Mouse (Mus musculus) kidney, embryonic 15.5 days (tissue): ENCODE results near the gene Ecsit. TPM values are rescaled to one million over a fixed set of nuclear protein-coding genes. Genes with fewer than 3 reads are reported as not detected.
"Not testable (repeated sequence)": the region's sequence is repeated elsewhere in the genome, so short reads cannot be mapped to it uniquely, and the experiment has no call there.

Experiments
- ATAC-seq: fragments of 200-750 bp; cut with Nextera tagmentation; replicated peaks from 2 replicates; pipeline ENCODE4 v1.8.0; 2017; ENCODE audit warnings: moderate TSS enrichment; ENCODE audit not compliant: low FRiP score
- H3K27ac ChIP-seq: fragments of 300-500 bp; sonication (generic); 2 replicates; pipeline ENCODE4 v1.5.1; 2015; ENCODE audit warnings: mild to moderate bottlenecking, inconsistent platforms
- H3K27me3 ChIP-seq: fragments of 300-500 bp; sonication (generic); 2 replicates; pipeline ENCODE4 v1.6.1; 2015; ENCODE audit warnings: inconsistent platforms
- H3K36me3 ChIP-seq: fragments of 300-500 bp; sonication (generic); 2 replicates; pipeline ENCODE4 v1.6.1; 2015; ENCODE audit warnings: inconsistent platforms
- H3K4me1 ChIP-seq: fragments of 300-500 bp; sonication (generic); 2 replicates; pipeline ENCODE4 v1.6.1; 2015; ENCODE audit warnings: inconsistent platforms
- H3K4me2 ChIP-seq: fragments of 300-500 bp; sonication (generic); 2 replicates; pipeline ENCODE4 v1.6.1; 2015; ENCODE audit warnings: moderate library complexity, mild to moderate bottlenecking, inconsistent platforms
- H3K4me3 ChIP-seq: fragments of 300-500 bp; sonication (generic); replicated peaks from 2 replicates; pipeline ENCODE4 v1.5.1; 2015; ENCODE audit warnings: mild to moderate bottlenecking, inconsistent platforms
- H3K9ac ChIP-seq: fragments of 300-500 bp; sonication (generic); 2 replicates; pipeline ENCODE4 v1.6.1; 2015; ENCODE audit warnings: mild to moderate bottlenecking, inconsistent platforms
- H3K9me3 ChIP-seq: fragments of 300-500 bp; sonication (generic); replicated peaks from 2 replicates; pipeline ENCODE4 v1.6.1; 2016; ENCODE audit warnings: inconsistent platforms
- WGBS: fragments of 180-500 bp; shearing (Covaris S2); methylation state at CpG from one replicate; pipeline ENCODE4 v1.1.7; 2015; ENCODE audit warnings: mixed read lengths; 5-methylcytosine and 5-hydroxymethylcytosine counted together
- polyA plus RNA-seq: library from polyadenylated mRNA; unstranded; fragments of >200 nt; fragmentation: Nextera tagmentation; extraction: Ambion mirVana; gene quantifications from 2 replicates; pipeline ENCODE4 v1.2.1, GENCODE M21; 2015

The Ecsit gene
- polyA plus RNA-seq, 1 experiment from 2014 or later: 49.4 TPM

DNA sequence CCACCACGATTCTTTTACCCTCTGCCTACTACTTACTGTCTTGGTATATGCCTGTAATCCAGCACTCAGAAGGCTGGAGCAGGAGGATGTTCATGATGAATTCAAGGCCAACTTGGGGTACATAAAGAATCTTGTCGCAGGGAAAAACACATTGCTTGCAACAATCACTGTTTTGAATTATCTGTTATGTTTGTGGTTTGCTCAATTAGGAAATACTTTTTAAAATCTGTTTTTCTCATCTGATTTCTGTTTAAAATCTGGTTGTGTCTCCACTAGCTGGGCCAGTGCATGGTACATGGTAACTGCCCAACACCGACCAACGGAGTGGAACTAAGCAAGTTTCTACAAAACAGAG is 594 bp downstream of the Ecsit start:
- peak overlapping the region; percentile 90 for H3K27ac ChIP-seq
- H3K4me2 ChIP-seq: peak overlapping the region; percentile 79
- 33% methylated on average over 4 of the region's 4 CpGs for WGBS
- peak overlapping the region; percentile 80 for H3K4me3 ChIP-seq
- ATAC-seq: no peak
- peaks cover 24% of the 10 kb centered on the region for H3K4me1 ChIP-seq
- no peaks in the 10 kb centered on the region for H3K9me3 ChIP-seq
- H3K27me3 ChIP-seq: no peaks in the 10 kb centered on the region
- peaks cover 16% of the 10 kb centered on the region for H3K36me3 ChIP-seq
- peak overlapping the region; percentile 67 for H3K9ac ChIP-seq

GRCm38 (mm10) chr9:22076223-22076622 is 9.0 kb downstream of the Ecsit start:
- ATAC-seq: no peak
- H3K4me2 ChIP-seq: no peak overlapping the region
- H3K4me1 ChIP-seq: peaks cover 11% of the 10 kb centered on the region
- H3K4me3 ChIP-seq: no peak overlapping the region
- H3K9ac ChIP-seq: no peak overlapping the region
- no peak overlapping the region for H3K27ac ChIP-seq
- H3K27me3 ChIP-seq: no peaks in the 10 kb centered on the region
- no peaks in the 10 kb centered on the region for H3K9me3 ChIP-seq
- 89% methylated on average over 23 of the region's 23 CpGs for WGBS
- H3K36me3 ChIP-seq: peaks cover 55% of the 10 kb centered on the region

GRCm38 (mm10) chr9:22075778-22076177 is 9.5 kb downstream of the Ecsit start:
- WGBS: 88% methylated on average over 5 of the region's 5 CpGs
- not testable (repeated sequence) for ATAC-seq

DNA sequence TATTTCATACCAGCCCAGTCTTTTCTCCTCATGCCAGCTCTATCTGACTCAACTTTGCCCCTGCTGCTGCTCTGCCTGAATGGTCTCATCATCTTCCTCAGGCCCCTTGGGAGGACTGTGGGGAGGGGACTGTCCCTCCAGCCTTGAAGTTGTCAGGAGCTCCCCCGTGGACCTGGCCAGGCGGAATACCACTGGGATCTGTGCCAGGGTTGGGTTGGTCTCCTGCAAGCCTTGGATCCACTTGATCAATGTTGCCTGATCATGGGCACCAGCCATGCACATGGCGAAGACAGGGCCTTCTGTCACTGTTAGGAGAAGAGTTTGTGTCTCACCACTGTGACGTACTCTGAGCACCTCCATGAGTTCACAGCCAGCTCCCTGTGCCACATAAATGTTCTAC is 13.0 kb downstream of the Ecsit start:
- H3K27ac ChIP-seq: no peak overlapping the region
- H3K9me3 ChIP-seq: no peaks in the 10 kb centered on the region
- 94% methylated on average over 4 of the region's 4 CpGs for WGBS
- H3K4me1 ChIP-seq: peaks cover 24% of the 10 kb centered on the region
- peak overlapping the region; percentile 64; the same call in 1 of the 2 replicates for H3K4me2 ChIP-seq
- peaks cover 47% of the 10 kb centered on the region for H3K36me3 ChIP-seq
- no peak for ATAC-seq
- H3K4me3 ChIP-seq: no peak overlapping the region
- no peaks in the 10 kb centered on the region for H3K27me3 ChIP-seq
- H3K9ac ChIP-seq: no peak overlapping the region

More at GRCm38 (mm10) chr9:22075778-22076177, 9.5 kb downstream of the Ecsit start:
- H3K9ac ChIP-seq, H3K4me3 ChIP-seq, H3K4me2 ChIP-seq, H3K9me3 ChIP-seq, H3K27me3 ChIP-seq, H3K27ac ChIP-seq: not testable (repeated sequence)
- Histone ChIP-seq H3K4me1 (peaks cover 11% of the 10 kb centered on the region), H3K36me3 (peaks cover 53% of the 10 kb centered on the region)

DNA sequence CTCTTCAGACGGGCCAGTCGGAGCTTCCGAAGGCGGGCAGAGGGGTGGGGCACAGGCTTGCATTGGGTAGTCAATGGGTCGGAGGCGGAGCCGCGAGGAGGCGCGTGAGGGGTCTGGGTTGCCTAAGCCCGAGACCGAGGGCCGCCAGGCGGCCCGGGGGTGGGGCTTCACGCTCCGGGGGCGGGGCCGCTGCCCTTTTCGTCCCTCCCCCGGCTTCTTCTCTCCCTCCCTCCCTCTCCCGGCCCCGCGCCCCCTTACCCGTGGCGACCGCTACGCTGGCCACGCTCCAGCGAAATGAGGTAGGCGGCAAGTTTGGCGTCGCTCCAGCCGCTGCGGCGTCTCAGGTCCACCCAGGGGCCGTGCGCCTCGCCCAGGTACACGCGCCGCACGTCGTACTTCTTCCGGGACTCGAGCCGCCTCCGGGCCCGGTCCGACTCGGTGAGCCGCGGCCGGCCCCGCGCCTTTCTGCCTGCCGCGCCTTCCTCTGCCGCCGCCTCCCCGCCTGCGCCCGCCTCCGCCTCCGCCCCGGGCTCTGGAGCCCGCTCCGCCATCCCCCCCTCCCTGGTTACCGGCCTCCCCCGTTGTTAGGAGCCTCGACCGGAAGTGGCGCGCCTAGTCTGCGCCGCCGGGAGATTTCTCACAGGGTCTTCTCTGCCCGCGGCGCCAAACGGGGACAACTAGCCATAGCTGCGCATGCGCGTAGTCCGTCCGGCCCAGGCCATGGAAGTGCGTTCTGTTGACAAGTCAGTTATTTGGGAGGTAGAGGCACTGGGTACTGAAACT is 14.3 kb downstream of the Ecsit start, which contains the start of the genes Gm49318 and Zfp653:
TSS of gene Gm49318 (minus strand) at position 469 of the 783 bp plus-strand sequence.
TSS of gene Zfp653 (minus strand) at position 586 of the 783 bp plus-strand sequence.
- Histone ChIP-seq H3K27ac (peak within 1 kb of the TSS; percentile 99), H3K36me3 (peaks cover 42% of the 10 kb centered on the region), H3K4me2 (peak within 1 kb of the TSS; percentile 64), H3K4me3 (peak within 1 kb of the TSS; percentile 91), H3K9ac (peak within 1 kb of the TSS; percentile 93), H3K9me3 (no peaks in the 10 kb centered on the region), H3K27me3 (no peaks in the 10 kb centered on the region), H3K4me1 (peaks cover 24% of the 10 kb centered on the region)
- WGBS: under 1% methylated on average over 77 of the region's 87 CpGs
- peak; percentile 98 for ATAC-seq

DNA sequence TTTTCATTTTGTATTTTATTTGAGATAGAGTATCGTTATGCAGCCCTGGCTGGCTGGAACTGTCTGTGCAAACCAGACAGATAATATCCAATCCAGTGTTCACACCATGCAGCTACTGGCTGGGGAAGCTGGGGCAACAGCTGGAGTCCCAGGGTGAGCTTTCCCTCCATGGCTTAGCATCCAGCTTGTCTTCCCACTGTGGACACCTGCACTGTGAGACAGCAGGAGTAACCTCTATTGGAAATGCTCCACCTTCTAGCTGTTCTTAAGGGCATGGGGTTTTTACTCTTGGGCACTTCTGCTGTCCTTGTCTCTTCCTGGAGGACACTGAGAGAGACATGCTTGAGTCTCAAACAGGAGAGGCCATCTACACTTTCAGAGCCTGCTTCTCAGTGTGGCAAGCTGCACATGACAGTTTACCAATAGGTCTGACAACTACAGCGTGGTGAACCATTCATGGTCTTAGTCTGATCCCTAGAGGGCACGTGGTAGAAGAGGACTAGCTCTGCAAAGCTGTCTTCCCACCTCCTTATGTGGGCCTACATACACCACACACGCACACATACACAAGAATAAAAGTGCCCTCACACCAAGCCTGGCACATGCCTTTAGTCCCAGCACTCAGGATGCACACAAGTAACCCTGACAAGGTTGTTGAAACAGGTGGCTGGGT is 15.2 kb downstream of the Ecsit start:
- H3K4me3 ChIP-seq: peak overlapping the region; percentile 91
- H3K4me1 ChIP-seq: peaks cover 24% of the 10 kb centered on the region
- H3K9me3 ChIP-seq: no peaks in the 10 kb centered on the region
- H3K36me3 ChIP-seq: peaks cover 50% of the 10 kb centered on the region
- H3K27me3 ChIP-seq: no peaks in the 10 kb centered on the region
- H3K27ac ChIP-seq: peak overlapping the region; percentile 99
- 75% methylated on average over 4 of the region's 4 CpGs for WGBS
- ATAC-seq: peak; percentile 9
- peak overlapping the region; percentile 64 for H3K4me2 ChIP-seq
- H3K9ac ChIP-seq: peak overlapping the region; percentile 34

GRCm38 (mm10) chr9:22067195-22067594 is 18.0 kb downstream of the Ecsit start:
- no peak for ATAC-seq
- Histone ChIP-seq H3K36me3 (peaks cover 55% of the 10 kb centered on the region), H3K27ac (no peak overlapping the region), H3K4me3 (no peak overlapping the region), H3K4me1 (peaks cover 21% of the 10 kb centered on the region), H3K9ac (no peak overlapping the region), H3K4me2 (no peak overlapping the region), H3K27me3 (no peaks in the 10 kb centered on the region), H3K9me3 (no peaks in the 10 kb centered on the region)
- WGBS: 77% methylated on average over 5 of the region's 5 CpGs

DNA sequence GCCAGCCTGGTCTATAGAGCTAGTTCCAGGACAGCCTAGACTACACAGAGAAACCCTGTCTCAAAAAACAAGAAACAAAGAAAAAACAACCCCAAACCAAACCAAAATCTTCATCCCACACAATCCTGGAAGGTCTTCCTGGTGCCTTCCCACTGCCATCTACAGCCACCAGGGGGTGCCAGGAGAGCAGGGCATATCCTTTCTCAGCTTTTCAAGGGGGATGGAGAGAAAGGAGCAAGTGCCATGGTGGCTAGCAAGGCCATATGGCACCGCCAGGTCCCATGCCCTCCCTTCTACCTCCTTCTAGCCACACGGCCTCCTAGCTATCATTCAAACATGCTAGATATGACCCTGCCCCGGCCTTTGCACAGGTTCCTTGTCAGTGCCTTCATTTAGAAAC is 18.8 kb downstream of the Ecsit start:
- H3K9ac ChIP-seq: no peak overlapping the region
- ATAC-seq: no peak
- H3K27me3 ChIP-seq: no peaks in the 10 kb centered on the region
- no peak overlapping the region for H3K27ac ChIP-seq
- no peak overlapping the region for H3K4me3 ChIP-seq
- WGBS: 68% methylated on average over 3 of the region's 3 CpGs
- no peak overlapping the region for H3K4me2 ChIP-seq
- peaks cover 13% of the 10 kb centered on the region for H3K4me1 ChIP-seq
- no peaks in the 10 kb centered on the region for H3K9me3 ChIP-seq
- H3K36me3 ChIP-seq: peaks cover 62% of the 10 kb centered on the region

GRCm38 (mm10) chr9:22065642-22066041 is 19.6 kb downstream of the Ecsit start:
- no peaks in the 10 kb centered on the region for H3K9me3 ChIP-seq
- H3K4me1 ChIP-seq: peaks cover 12% of the 10 kb centered on the region
- no peak overlapping the region for H3K27ac ChIP-seq
- no peak overlapping the region for H3K9ac ChIP-seq
- H3K27me3 ChIP-seq: no peaks in the 10 kb centered on the region
- no peak overlapping the region for H3K4me2 ChIP-seq
- H3K4me3 ChIP-seq: no peak overlapping the region
- 89% methylated on average over 11 of the region's 11 CpGs for WGBS
- no peak for ATAC-seq
- H3K36me3 ChIP-seq: peaks cover 69% of the 10 kb centered on the region

DNA sequence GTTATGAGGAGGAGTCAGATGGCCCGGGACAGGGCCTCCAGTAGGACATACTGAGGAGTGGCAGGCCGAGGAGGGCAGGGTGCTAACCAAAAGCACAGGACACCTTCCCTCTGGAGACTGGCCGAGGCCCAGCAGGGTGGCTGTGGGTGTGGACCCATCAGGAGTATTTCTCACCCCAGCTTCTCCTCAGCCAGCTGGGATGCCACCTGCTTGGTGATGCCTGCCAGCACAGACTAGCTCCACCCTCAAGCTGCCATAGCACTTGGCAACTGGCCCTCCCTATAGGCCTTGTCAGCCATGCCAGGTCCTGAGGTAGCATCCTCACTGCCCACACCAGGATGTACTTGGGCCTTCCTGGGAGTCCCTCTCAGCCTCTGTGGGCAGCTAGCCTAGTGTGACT is 20.9 kb downstream of the Ecsit start:
- no peaks in the 10 kb centered on the region for H3K4me1 ChIP-seq
- no peak overlapping the region for H3K27ac ChIP-seq
- no peaks in the 10 kb centered on the region for H3K9me3 ChIP-seq
- H3K4me2 ChIP-seq: no peak overlapping the region
- H3K27me3 ChIP-seq: no peaks in the 10 kb centered on the region
- ATAC-seq: no peak
- no peak overlapping the region for H3K4me3 ChIP-seq
- WGBS: 96% methylated on average over 3 of the region's 3 CpGs
- H3K36me3 ChIP-seq: peaks cover 78% of the 10 kb centered on the region
- no peak overlapping the region for H3K9ac ChIP-seq

DNA sequence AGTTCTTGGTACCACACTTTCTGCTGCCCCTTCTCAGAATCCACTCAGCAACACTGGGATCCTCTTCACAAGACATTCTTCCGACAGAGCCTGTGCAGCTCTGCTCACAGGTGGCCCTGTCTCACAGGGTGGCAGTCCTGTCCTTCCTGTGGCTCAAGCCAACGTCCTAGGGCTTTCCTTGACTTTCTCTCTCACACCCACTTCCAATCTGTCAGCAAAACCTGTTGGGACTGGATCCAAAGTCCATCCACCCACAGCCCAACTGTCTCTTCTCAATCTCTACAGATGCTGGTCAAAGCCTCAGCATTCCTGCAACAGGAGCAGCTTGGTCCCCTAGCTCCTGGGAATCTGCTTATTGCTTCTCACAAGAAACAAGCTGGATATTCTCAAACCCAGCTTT is 23.9 kb downstream of the Ecsit start:
- Histone ChIP-seq H3K4me2 (no peak overlapping the region), H3K4me1 (no peaks in the 10 kb centered on the region), H3K36me3 (peaks cover 87% of the 10 kb centered on the region), H3K27ac (no peak overlapping the region), H3K4me3 (no peak overlapping the region), H3K9ac (no peak overlapping the region), H3K27me3 (no peaks in the 10 kb centered on the region), H3K9me3 (no peaks in the 10 kb centered on the region)
- 84% methylated on average over 2 of the region's 2 CpGs for WGBS
- ATAC-seq: no peak

GRCm38 (mm10) chr9:22058011-22058424 is 27.2 kb downstream of the Ecsit start:
- ATAC-seq: no peak
- H3K27ac ChIP-seq: no peak overlapping the region
- 89% methylated on average over 9 of the region's 9 CpGs for WGBS
- no peaks in the 10 kb centered on the region for H3K9me3 ChIP-seq
- no peak overlapping the region for H3K4me2 ChIP-seq
- peaks cover 12% of the 10 kb centered on the region for H3K4me1 ChIP-seq
- peaks cover 56% of the 10 kb centered on the region for H3K36me3 ChIP-seq
- no peak overlapping the region for H3K9ac ChIP-seq
- peaks cover 28% of the 10 kb centered on the region for H3K27me3 ChIP-seq
- H3K4me3 ChIP-seq: no peak overlapping the region
